Mouse (Mus musculus) ES-CJ7 (cell line): ENCODE measurements at regions not wholly inside any gene's neighbourhood (a gene's known extent, or its start where the extent isn't known, plus 50 kb on each side); places are given as distances from the start of the nearest gene placed in this dataset.

ENCODE experiments used
- DNase-seq: peaks from one replicate; pipeline ENCODE4 v3.0.0; 2011; ENCODE audit warnings: low read depth, low spot score

DNA sequence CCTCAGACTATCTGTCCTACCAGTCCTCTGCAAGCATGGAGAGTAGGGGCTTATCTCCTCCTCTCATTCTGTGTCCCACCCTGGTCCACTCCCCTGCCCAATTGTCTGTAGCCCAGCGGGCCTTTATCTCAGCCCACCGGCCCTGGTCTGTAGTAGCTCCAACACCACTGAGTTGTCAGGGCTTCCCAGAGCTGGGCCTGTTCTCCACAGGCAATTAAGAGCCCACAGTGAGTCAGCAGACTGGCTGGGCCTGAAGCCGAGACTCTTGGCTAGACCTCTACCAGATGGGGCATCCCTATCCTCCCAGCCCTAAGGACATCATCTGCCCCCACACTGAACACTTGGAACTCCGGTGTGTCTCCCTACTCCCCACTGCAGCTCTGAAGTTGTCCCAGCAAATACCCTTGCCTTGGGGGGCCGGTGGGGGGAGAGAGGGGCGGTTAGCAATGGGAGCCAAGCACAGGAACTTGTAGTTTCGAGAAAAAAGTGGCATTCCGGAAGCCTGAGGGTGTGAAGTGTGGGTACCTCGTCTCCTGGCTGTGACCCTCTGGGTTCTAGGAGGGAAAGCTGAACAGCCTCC is 64.7 kb upstream of the Dlg1 start:
- no peak for DNase-seq

DNA sequence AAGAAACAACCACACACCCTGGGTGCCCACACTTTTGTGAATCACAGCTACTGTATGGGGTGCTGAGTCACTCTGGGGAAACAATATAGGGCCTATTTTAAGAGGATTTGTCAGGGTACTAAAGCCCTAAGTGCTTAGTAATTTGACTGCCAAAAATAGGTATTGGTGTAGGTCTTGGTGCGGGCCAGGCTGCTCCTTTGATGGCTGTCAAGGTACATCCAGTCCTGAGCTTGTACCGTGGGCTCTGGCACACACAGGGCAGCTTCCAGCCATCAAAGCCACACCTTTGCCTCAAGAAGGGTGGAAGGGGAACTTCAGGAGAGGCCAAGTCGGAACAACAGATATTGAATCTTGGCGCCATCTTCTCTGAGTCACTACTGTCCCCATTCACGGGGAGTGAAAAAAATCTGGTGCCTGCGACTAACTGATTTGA is 64.2 kb upstream of the Dlg1 start:
- no peak for DNase-seq

GRCm38 (mm10) chr16:31601278-31601677 is 62.0 kb upstream of the Dlg1 start:
- DNase-seq: no peak

- DNase-seq: no peak
These were observed 60.1 kb upstream of the Dlg1 start for GRCm38 (mm10) chr16:31603185-31603584.

DNA sequence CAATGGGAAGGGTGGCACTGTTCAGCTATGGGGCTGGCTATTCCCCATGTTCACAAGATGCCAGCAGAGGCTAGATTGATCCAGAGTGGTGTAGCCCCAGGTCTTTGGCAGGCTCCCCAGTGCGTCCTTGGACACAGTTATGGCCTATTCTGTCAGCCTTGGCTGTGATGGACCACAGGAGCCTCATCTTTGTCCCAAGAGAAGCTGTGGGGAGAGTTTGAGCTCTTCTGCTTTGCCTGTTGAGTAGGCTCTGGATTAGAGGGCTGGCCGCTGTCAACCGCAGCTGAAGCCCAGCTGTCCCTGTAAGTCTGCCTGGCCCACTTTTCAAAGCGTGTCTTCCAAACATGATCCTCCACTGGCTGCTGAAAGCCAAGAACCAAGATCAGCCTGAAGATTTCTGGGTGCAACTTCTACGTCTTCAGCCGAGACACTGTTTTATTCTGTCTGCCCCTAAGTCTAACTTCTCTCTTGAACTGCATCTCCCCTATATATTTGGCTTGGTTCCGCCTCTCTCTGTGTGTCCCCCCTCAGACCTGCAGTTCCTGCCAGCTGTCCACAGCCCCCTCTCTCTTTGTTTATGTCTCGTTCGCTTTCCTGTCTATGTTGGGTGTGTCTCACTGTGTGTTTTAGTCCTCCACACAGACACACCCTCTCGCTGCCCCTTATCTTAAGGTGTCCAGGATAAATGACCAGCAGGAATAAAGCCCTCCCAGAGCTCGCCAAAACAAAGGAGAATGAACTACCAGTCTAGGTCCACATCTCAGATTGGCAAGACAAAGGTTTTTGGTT is 56.7 kb upstream of the Dlg1 start:
- DNase-seq: no peak

- no peak for DNase-seq
These were observed 54.3 kb upstream of the Dlg1 start for GRCm38 (mm10) chr16:31608964-31609363.

- DNase-seq: peak; percentile 27
These were observed 53.7 kb upstream of the Dlg1 start for GRCm38 (mm10) chr16:31609394-31610172.
